Mouse (Mus musculus): Measurements from ENCODE around the gene Gapt.

DNA sequence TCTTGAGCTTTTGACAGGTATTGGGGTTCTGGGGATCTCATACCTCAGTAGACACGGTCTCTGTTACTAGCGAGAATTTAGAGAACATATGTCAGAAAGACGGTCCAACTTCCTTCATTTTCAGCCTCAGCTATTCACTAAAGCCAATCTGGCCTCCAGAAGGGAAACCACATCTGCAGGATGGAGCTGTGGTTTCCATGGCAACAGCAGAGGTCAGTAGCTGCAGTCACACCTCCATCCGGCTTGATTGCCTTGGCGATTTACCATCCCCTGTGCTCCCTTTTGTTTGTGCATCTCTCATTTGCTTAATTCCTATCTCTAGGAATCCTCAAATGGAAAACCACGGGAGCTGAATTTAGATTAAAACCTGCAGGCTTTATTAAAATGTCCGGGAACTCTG is 10.3 kb downstream of the Gapt start:
- TF ChIP-seq CTCF (conservative IDR thresholded peaks at IDR 0.05; ENCODE audit: low read length) (no peak), POU5F1 (IDR thresholded peaks at IDR 0.05; ENCODE audit: borderline replicate concordance, low read length) (no peak), NANOG (IDR thresholded peaks at IDR 0.05; ENCODE audit: borderline replicate concordance, low read length) (no peak)

Measured in E14TG2a.4 (cell line).